Mouse (Mus musculus) forelimb bud, embryonic 11.5 days (tissue): ENCODE measurements around the gene Etfdh.

Experiments used
- DNase-seq: peaks from one replicate; pipeline ENCODE4 v3.0.0-alpha.2; 2012; ENCODE audit warnings: low read depth, low spot score

The Etfdh gene

GRCm38 (mm10) chr3:79629416-79629730, at the start of gene Etfdh:
Gene Etfdh (minus strand): TSS chr3:79629500.
- peak; percentile 64 for DNase-seq

GRCm38 (mm10) chr3:79676411-79676810, 47.1 kb upstream of the Etfdh start:
- DNase-seq: no peak

- no peak for DNase-seq
These were observed 45.3 kb upstream of the Etfdh start for GRCm38 (mm10) chr3:79674641-79675040.

- DNase-seq: peak; percentile 64
These were observed 43.8 kb upstream of the Etfdh start for GRCm38 (mm10) chr3:79673082-79673481.

- DNase-seq: no peak
These were observed 42.9 kb upstream of the Etfdh start for GRCm38 (mm10) chr3:79672188-79672587.

GRCm38 (mm10) chr3:79670556-79670955, 41.3 kb upstream of the Etfdh start:
- DNase-seq: no peak

GRCm38 (mm10) chr3:79664787-79665408, 35.6 kb upstream of the Etfdh start:
- peak; percentile 78 for DNase-seq

GRCm38 (mm10) chr3:79656682-79657081, 27.4 kb upstream of the Etfdh start:
- DNase-seq: no peak

- no peak for DNase-seq
These were observed 22.8 kb upstream of the Etfdh start for GRCm38 (mm10) chr3:79652129-79652528.

GRCm38 (mm10) chr3:79628561-79629415, 512 bp downstream of the Etfdh start, which contains the start of gene 4930579G24Rik:
Gene 4930579G24Rik (plus strand): TSS chr3:79629079.
- peak; percentile 99 for DNase-seq

GRCm38 (mm10) chr3:79628182-79628560, 1.1 kb downstream of the Etfdh start:
- peak; percentile 16 for DNase-seq

- DNase-seq: no peak
These were observed 1.7 kb downstream of the Etfdh start for GRCm38 (mm10) chr3:79627484-79628181.

- no peak for DNase-seq
These were observed 19.4 kb downstream of the Etfdh start for GRCm38 (mm10) chr3:79609886-79610285.

GRCm38 (mm10) chr3:79595468-79595867, 33.8 kb downstream of the Etfdh start:
- DNase-seq: no peak

- no peak for DNase-seq
These were observed 37.4 kb downstream of the Etfdh start for GRCm38 (mm10) chr3:79591793-79592471.

GRCm38 (mm10) chr3:79590863-79591792, 38.2 kb downstream of the Etfdh start, which contains the start of gene Ppid:
Gene Ppid (plus strand): TSS chr3:79591342.
- DNase-seq: peak; percentile 89

- no peak for DNase-seq
These were observed 39.6 kb downstream of the Etfdh start for GRCm38 (mm10) chr3:79589671-79590070.

- DNase-seq: peak; percentile 93
These were observed 42.5 kb downstream of the Etfdh start for GRCm38 (mm10) chr3:79586804-79587203.

GRCm38 (mm10) chr3:79579891-79580575, 49.3 kb downstream of the Etfdh start:
- no peak for DNase-seq

GRCm38 (mm10) chr3:79578164-79578563, 51.1 kb downstream of the Etfdh start:
- no peak for DNase-seq
